Mouse (Mus musculus) c-Kit-positive CD71-positive TER-119-positive erythroid progenitor cells, embryonic 14.5 days (primary cell): Measurements from ENCODE around the gene Fbn1.
A peak's percentile ranks its signal among the peaks of the same experiment; 100 is the strongest.
"Not testable (repeated sequence)": the region's sequence is repeated elsewhere in the genome, so short reads cannot be mapped to it uniquely, and the experiment has no call there.

Source experiments
- DNase-seq: peaks from one replicate; pipeline ENCODE4 v3.0.0-alpha.2; 2013; ENCODE audit warnings: low spot score

Fbn1 gene

DNA sequence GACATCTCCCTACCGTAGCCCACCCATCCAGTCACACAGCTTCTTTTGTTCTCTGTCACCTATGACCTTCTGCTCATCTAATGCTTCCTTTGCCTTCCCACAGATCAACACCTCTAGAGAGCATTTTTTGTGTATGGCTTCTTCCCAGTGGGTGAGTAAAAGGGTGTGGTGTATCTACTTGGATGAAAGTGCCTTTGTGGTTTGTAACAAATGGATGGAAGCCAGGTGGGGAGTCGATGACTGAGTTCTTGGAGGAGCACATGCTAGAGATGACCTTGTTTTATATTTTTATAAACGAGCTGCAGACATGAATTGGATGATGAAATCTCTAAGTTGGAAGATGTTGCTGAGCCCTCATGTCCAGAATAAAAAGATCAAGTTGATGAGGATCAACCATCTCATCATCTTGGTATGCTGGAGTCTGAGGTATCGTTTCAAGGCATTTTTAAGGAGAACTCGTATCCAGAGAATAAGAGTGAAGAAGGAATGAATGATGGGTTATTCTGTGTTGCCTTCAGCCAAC, 213.8 kb downstream of the Fbn1 start:
- DNase-seq, result no peak

DNA sequence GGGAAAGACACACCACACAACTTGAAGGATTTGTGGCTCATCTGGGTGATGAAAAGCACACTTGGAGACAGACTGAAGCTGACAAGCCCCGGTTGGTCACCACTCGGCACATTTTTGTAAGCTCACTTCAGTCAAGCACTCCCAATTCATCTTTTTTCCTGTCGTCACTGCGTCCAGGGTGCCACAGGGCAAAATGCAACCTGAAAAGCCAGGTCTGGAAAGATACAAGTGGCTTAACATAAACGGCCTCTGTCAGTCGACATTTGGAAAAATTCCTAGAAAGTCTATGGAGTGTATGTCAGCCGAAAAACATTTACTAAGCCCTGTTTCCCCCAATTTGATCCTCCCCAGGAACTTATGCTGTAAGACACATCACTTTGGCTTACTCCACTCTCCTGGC, 215.2 kb downstream of the Fbn1 start:
- DNase-seq, result no peak

DNA sequence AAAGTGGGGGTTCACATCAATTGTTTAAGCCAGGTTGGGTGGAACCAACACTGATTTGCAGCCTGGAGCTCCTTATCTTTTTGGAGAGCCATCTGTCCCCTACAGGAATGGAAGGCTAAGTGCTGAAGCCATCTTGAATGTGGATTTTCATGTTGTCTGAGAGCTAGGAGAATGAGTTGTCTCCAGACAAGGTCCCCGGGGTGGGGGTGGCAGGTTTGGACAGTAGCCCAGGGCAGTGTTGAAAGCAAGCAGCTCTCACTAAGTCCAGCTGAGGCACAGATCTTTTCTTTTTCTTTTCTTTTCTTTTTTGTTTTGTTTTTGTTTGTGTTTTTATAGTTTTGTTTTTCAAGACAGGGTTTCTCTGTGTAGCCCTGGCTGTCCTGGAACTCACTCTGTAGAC, 216.7 kb downstream of the Fbn1 start:
- DNase-seq, result no peak

DNA sequence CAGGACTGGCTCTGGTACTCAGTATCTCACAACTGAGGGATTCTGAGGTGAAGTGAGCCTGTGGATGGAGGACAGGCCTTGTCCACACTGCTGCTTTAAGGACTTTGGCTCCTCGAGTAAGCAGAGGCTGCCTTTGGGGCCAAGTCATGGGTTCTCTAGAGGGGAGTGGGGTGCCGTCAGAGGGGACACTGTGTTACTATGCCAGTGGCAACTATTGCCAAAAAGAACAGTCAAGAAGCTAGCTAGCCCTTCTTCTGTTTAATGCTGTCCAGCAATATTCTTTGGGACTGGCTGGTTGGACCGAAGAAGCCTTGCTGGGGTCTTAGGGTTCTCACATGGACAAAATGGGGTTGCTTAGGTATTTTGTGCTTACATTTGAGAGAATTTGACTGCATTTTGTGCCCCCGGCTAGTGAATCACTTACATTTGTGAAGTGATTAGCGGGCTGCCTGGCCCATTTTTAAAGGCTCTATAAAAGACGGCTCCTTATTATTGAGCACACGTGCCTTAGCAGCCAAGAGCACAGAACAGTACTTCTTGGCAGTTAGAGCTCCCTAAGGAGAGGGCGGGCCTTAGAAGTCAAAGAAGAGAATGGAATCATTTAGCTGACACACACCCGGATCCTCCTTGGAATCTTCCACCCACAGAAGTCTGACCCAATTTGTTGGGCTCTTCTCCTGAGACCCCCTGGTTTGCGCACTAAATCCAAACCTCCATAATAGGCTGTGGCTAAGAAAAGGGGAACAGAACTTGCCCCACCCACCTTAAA, 217.4 kb downstream of the Fbn1 start:
- no peak for DNase-seq

DNA sequence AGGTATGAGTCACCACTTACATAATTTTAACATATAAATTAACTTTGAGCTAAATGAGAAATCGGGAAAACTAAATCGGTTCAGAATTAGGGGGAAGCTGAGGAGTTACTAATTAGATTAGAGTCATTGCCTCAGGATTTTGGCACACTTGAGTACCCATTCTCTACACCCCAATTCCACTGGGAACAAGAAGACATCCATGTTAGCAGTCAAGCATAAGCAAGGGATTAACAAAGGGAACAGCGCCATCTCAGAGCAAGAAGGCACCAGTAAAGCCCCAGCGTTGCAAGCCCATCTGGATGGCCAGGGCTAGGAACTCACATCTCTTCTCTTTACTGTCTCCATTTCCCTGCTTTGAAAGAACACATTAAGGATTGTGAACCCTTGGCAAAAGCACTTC, 222.0 kb downstream of the Fbn1 start:
- no peak for DNase-seq

DNA sequence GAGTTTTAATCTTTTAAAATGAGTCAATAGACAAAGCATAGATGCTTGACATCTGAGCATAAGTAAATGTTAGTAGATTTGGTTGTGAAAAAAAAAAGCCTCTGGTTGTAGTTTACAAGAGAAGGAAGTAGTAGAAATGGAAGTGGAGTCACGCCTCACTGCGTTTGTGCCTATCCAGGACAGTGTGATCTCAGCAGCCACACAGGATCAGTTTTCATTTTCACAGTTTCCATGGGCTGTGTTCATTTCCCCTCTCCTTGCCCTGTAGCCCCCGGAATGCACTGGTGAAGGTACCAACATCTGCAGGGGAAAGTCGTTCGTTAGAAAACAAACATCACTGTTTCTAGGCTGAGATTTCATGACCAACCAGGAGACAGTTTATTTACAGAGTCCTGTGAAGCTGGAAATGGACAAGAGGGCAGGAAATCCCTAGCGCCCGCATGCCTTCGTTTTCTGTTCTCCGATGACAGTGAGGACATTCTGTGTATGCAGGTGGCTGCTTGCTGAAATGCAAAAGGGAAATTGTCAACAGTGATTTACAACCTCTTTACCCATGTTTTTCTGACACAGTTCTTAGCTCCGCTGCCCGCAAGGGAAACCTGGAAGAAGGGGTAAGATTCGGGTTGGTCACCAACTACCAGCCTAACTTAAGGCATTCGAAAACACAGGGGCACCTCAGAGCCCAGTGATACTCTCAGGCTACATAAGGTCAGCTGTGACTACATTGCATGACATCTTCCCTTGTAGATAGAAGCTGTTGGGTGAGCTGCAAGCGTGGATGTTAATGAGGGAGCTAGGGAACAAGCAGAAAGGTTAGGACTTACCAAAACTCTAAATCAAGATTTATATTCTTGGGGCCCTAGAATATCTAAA, 225.2 kb downstream of the Fbn1 start:
- no peak for DNase-seq

DNA sequence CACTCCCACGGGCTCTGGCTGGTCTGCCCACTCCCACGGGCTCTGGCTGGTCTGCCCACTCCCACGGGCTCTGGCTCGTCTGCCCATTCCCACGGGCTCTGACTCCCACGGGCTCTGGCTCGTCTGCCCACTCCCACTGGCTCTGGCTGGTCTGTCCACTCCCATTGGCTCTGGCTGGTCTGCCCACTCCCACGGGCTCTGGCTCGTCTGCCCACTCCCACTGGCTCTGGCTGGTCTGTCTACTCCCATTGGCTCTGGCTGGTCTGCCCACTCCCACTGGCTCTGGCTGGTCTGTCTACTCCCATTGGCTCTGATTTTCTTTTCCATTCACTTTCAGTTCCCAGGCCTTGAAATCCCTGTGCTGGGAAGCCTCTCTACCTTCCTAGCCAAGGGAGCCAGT, 227.8 kb downstream of the Fbn1 start:
- not testable (repeated sequence) for DNase-seq

DNA sequence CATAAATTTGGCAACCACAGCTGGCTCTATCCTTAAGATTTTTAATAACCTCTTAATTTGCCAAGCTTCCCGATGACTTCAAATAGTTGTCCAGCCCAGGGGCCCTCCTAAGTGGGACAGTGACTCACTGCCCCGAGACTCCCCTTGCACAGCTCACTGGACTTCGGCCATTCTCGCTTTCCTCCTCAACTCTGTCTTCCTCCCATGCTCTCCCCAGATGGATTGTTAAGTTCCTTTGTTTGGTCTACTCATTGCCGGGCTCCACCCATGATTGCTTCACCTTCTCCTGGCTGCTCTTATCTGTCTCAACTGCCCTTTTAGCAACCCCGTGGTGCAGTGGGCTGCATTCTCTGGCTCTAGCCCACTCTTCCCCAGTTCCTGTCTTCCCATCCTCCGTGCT, 229.3 kb downstream of the Fbn1 start:
- DNase-seq, result no peak

DNA sequence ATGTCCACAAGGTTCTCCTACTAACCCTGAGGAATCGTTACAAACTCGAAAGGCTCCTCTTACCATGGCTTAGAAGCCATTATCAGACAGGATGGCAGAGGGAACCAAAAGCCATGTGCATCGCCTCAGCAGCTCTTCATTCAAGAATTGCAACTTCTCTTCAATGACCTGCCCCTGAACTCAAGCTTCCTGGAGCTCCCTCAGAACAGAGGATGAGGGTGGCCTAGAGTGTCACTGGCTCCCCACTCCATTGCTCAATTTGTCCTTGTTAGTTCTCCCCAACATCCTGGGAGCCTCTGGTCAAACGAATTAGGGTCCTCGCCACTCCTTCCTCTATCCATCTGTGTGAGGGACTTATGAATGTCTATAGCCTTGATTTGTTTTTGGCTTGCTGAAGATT, 231.1 kb downstream of the Fbn1 start:
- no peak for DNase-seq

DNA sequence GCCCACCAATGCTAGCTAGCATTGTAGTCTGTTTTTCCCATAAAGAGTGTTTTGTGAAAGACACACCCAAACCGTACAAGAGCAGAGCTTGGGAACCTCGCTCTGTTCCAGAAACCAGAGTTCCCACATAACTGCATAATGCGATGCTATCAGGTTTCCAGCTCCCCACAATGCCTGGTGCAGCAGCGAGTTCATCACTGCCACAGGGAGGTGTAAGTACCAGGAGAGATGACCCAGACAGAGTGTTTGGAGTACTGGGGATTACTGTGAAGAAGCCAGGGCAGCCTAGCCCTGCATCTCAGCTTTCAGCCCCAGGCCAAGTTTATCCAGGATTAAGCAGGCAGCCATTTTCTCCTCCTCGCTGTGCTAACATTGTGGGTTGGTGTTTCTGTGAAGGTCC, 232.2 kb downstream of the Fbn1 start:
- DNase-seq, result no peak

DNA sequence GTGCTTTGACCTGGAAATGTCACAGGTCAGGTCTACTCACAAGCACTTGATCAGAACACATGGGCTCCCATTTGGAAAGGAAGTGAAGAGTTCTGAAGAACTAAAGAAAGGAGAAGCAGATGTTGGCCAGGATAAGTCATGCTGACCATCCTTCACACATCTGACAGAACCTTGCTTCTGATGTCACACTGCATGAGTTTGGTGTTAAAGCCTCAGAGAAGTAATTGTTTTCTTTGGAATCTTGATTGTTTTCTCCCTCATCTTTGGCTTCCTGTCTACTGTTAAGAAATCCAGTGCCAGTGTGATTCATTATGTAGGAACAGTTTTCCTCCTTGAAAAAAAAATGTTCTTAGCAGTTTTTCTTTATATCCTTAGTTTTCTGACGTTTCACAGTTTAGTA, 238.9 kb downstream of the Fbn1 start:
- no peak for DNase-seq

DNA sequence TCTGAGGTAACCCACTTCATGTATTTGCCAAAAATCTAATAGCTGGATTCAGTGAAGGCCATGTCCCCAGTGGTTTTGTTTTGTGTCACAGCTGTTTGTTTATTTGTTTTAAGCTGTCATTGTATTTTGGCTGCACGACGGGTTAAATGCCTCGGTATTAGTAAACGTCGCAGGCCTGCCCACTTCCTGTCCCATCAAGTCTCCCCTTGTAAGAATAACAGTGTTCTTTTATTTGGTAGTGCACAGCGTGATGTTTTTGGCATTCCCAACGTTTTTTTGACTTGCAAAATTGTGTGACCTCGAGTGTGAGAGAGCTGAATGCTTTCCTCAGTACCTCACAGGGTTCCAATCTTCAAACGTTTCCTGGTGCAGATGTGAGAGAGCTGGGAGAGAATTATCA, 244.0 kb downstream of the Fbn1 start:
- no peak for DNase-seq

DNA sequence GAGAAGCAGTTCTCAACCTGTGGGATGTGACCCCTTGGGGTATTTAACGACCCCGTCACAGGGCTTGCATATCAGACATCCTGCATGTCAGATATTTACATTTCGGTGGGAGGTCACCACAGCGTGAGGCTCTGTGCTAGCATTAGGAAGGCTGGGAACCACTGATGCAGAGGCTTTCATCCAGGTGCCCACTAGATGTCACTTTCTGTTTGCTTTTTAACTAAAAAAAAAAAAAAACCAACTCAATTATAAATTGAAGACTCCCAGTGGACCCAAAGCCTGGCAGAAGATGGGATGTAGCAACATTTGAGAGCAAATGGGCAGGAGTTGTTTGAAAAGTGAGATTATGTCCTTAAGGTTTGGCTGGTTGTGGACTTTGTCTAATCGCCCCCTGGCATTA, 244.7 kb downstream of the Fbn1 start:
- DNase-seq, result no peak

DNA sequence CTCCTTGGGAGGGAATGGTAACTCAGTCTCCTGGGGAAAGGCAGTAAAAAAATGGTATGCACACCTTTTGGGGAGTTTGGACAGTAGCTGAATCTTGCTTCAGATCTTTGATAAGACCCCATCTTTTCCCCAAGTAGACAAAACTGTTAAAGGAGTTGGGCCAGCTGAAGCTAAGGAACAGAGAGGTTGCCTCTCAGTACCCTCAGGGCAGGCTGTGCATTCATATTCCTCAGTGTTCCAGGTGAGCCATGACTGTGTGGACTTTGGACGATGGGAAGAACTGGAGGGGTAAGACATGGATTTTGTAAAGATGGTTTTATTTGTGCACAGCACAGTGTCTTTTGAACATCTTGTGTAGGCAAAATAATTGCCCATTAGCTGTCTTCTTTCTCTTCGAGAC, 247.5 kb downstream of the Fbn1 start:
- DNase-seq, result no peak

DNA sequence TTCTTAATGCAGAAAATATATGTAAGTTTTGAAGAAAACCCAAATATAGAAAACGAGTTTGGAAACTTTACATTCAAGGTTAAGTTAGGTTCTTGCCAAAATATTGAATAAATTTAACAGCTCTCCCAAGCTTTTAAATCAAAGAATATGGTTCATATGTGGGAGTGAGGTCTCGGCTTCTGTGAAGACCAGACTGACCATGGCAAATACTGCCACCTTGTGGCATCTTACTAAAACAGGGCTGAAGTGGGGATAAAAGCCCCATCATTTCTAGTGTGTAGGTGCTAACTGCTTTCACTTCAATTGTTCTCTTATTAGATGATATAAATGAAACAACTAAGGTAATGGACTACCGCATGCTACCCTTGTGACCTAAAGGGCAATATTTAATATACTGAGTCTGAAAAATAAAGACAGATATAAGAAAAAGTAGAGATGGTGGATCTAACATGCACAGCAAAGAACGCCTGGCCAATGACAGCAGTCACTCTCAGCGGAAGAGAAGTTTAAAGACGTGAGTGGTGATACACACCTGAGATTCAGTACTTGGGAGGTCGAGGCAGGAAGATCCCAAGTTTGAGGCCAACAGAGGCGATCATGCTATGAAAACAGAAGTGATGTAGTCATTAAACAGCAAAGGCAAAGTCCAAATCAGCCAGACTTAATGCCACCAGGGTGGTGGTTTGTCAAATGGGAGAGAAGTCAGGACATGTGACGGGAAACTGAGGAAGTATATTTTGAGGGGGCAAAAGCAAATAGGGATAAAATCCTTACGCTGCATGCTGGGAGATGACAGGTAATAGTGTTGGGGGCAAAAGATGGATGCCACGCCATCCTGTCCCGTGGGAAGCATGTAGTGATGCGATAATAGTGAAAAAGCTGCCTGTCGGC, 248.3 kb downstream of the Fbn1 start:
- DNase-seq, result peak; percentile 45

DNA sequence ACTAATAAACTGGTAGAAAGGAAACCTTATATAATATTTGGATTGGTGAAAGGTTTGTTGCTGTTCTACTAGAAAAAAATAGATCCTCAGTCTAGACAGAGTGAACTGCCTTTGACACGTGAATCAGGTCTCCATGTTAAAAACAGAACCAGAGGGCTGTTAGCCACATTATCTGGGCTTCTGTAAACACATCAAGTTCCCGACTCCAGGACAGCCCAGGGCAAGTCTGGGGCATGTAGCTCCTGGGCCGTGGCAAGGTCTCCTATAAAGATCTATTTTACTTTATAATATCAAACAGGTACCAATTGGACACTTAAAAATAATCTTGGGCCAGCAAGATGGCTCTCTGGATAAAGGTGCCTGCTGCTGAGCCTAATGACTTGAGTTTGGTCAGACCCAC, 251.9 kb downstream of the Fbn1 start:
- DNase-seq, result no peak

DNA sequence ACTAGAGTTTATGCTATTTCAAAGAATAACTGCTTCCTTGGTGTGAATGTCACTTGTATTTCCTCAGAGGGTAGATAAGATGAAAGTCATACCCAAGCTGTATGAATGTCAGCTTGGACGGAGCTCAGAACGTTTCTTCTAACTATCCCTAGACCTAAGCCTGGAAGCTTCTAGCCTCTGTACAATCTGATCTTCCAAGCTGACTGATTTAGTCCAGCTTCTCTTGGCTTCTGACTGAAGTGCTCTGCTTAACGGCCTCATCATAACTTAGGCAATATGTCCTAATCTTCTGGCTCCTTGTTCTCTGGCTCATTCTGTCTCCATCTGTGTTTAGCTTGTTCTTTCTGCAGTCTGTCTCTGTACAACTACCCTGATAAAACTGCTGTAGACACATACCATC, 253.2 kb downstream of the Fbn1 start:
- no peak for DNase-seq

DNA sequence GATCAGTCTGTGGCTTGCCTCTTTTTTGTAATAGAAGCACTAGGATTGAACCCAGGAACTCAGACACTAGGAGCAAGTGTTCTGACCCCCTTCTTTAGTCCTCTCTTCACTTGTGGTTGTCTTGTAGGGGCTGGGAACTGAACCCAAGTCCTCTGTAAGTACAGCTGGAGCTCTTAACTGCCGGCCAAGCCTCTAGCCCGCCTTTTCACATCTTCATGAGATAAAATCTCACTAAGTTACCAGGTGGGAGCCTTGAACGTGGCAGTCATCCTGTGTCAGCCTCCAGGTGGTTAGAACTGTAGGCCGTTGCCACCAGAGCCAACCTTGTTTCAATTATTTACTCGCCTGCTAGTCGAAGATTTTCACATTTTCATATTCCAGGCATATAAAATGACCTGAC, 254.1 kb downstream of the Fbn1 start:
- no peak for DNase-seq

DNA sequence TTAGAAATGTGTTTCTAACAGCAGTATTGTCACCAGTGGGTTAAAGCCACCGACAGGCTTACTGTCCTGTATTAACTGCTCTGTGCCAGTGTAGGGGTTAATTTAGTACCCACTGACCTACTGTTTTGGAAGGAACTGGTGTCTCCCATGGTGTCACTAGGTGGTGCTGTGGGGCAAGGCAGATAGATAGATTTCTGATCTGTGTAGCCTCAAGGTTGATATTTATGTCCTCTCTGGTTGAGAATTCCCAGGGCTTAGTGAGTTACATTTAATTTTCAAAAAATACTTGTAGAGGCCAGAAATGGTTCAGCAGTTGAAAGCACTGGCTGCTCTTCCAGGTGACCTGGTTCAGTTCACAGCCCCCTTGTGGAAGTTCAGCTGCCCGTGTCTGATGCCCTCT, 255.5 kb downstream of the Fbn1 start:
- no peak for DNase-seq

DNA sequence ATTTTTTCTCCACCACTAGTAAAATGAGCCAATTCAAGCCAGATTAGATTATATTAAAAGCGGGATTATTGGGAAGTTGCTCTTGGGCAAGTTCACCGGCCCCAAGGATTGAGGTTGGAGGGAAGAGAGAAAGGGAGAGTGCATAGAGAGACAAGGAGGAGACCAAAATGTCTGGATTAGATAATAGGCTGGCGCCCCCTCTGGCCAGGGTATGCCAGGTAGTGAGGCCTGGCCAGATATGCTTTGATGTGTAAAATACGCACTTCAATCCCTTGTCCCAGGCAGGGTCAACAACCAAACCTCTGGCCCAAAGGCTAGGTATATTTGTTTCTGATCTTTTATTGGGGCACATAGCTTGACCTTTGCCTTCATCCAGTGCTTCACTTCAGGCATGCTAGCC, 256.0 kb downstream of the Fbn1 start:
- no peak for DNase-seq
